In genomic region chr4:148082257-148083044, GRCm38 (mm10) we compare ENCODE assay signal across 8 mouse cellular contexts. TPM values are rescaled to one million over a fixed set of nuclear protein-coding genes. Genes with fewer than 3 reads are reported as not detected.
DNase-seq lines count a peak whose midpoint lies in the region; ATAC-seq and TF ChIP-seq lines count a peak whose summit lies in the region.

No protein-coding gene starts in this region.

- no peak overlapping the region for H3K4me3 ChIP-seq in heart, adult 2 months
- no peak overlapping the region for H3K4me3 ChIP-seq in heart, embryonic 12.5 days
- H3K4me3 ChIP-seq in forebrain, embryonic 14.5 days (ENCODE audit: low read depth, low read length): no peak overlapping the region
- H3K4me3 ChIP-seq in kidney, embryonic 15.5 days (replicated peaks): no peak overlapping the region
- no peak overlapping the region for H3K4me3 ChIP-seq in testis, adult 2 months (ENCODE audit: control insufficient read depth, low read depth, low read length)

- 54% methylated on average over 12 of the region's 12 CpGs for WGBS in heart, adult 2 months
- WGBS in heart, embryonic 12.5 days: 44% methylated on average over 12 of the region's 12 CpGs
- WGBS in forebrain, embryonic 14.5 days: 51% methylated on average over 12 of the region's 12 CpGs
- WGBS in kidney, embryonic 15.5 days: 45% methylated on average over 12 of the region's 12 CpGs

- no peak overlapping the region for H3K4me2 ChIP-seq in heart, embryonic 12.5 days
- H3K4me2 ChIP-seq in forebrain, embryonic 14.5 days (ENCODE audit: low read length): no peak overlapping the region
- no peak overlapping the region for H3K4me2 ChIP-seq in kidney, embryonic 15.5 days

- intact Hi-C loops in heart, adult 2 months (cut with DNase I): loop anchor here (2.0 kb wide), 1 partner anchor 44 kb away; the partner anchor contains the start of genes Clcn6 and Mthfr

- H3K9me3 ChIP-seq in heart, embryonic 12.5 days (replicated peaks): no peaks in the 10 kb centered on the region
- H3K9me3 ChIP-seq in forebrain, embryonic 14.5 days (replicated peaks; ENCODE audit: control insufficient read depth, low read length): no peaks in the 10 kb centered on the region
- no peaks in the 10 kb centered on the region for H3K9me3 ChIP-seq in kidney, embryonic 15.5 days (replicated peaks)

- no peaks in the 10 kb centered on the region; the same call in 1 of the 2 replicates for H3K36me3 ChIP-seq in heart, adult 2 months (ENCODE audit: control insufficient read depth, insufficient read depth, low read length)
- H3K36me3 ChIP-seq in heart, embryonic 12.5 days: peaks cover 29% of the 10 kb centered on the region
- H3K36me3 ChIP-seq in forebrain, embryonic 14.5 days (ENCODE audit: control insufficient read depth, insufficient read depth, low read length): no peaks in the 10 kb centered on the region
- H3K36me3 ChIP-seq in kidney, embryonic 15.5 days: peaks cover 26% of the 10 kb centered on the region
- H3K36me3 ChIP-seq in testis, adult 2 months (ENCODE audit: control insufficient read depth, insufficient read depth, low read length): peaks cover 3% of the 10 kb centered on the region

- no peak for TF ChIP-seq POLR2A in heart, adult 2 months (IDR thresholded peaks at IDR 0.05; ENCODE audit: insufficient read depth, low read depth, low read length)
- TF ChIP-seq POLR2A in testis, adult 2 months (IDR thresholded peaks at IDR 0.05; ENCODE audit: control insufficient read depth, low read depth, low read length): no peak

- H3K4me1 ChIP-seq in heart, adult 2 months (ENCODE audit: control insufficient read depth, insufficient read depth, low read length): peaks cover 25% of the 10 kb centered on the region
- peaks cover 51% of the 10 kb centered on the region for H3K4me1 ChIP-seq in heart, embryonic 12.5 days (replicated peaks)
- peaks cover 7% of the 10 kb centered on the region for H3K4me1 ChIP-seq in forebrain, embryonic 14.5 days (ENCODE audit: control insufficient read depth, insufficient read depth, low read length)
- peaks cover 49% of the 10 kb centered on the region for H3K4me1 ChIP-seq in kidney, embryonic 15.5 days
- H3K4me1 ChIP-seq in testis, adult 2 months (ENCODE audit: control insufficient read depth, insufficient read depth, low read length): peaks cover 18% of the 10 kb centered on the region

- no peak for ATAC-seq in heart, embryonic 12.5 days (ENCODE audit: insufficient number of reproducible peaks, low FRiP score)
- ATAC-seq in forebrain, embryonic 14.5 days: no peak
- ATAC-seq in kidney, embryonic 15.5 days (replicated peaks; ENCODE audit: low FRiP score): peak; percentile 16; the same call in 1 of the 2 replicates

- H3K27me3 ChIP-seq in heart, adult 2 months (ENCODE audit: control insufficient read depth, insufficient read depth, low read length): no peaks in the 10 kb centered on the region
- H3K27me3 ChIP-seq in heart, embryonic 12.5 days (replicated peaks): no peaks in the 10 kb centered on the region
- no peaks in the 10 kb centered on the region for H3K27me3 ChIP-seq in forebrain, embryonic 14.5 days (replicated peaks; ENCODE audit: control insufficient read depth, insufficient read depth, low read length)
- H3K27me3 ChIP-seq in kidney, embryonic 15.5 days: no peaks in the 10 kb centered on the region
- H3K27me3 ChIP-seq in testis, adult 2 months (ENCODE audit: control insufficient read depth, insufficient read depth, low read length): no peaks in the 10 kb centered on the region

- peak; percentile 64 to 68 for DNase-seq in heart, adult 2 months
- peak; percentile 29 to 62 for DNase-seq in CD8-positive naive resting alpha-beta T cell, adult 2 months (ENCODE audit: low read depth in 2 of 2, low spot score in 2 of 2)
- peak; percentile 74 for DNase-seq in c-Kit-positive CD71-positive TER-119-positive erythroid progenitor cells, embryonic 14.5 days (ENCODE audit: low spot score)
- peak; percentile 61 for DNase-seq in forebrain, embryonic 14.5 days (ENCODE audit: low spot score)
- peak; percentile 83 for DNase-seq in lung, postnatal 10 days

- peak; percentile 86 for TF ChIP-seq CTCF in heart, adult 2 months (IDR thresholded peaks at IDR 0.05)
- TF ChIP-seq CTCF in testis, adult 2 months (IDR thresholded peaks at IDR 0.05; ENCODE audit: control insufficient read depth, insufficient read depth, insufficient replicate concordance, low read depth, low read length): peak; percentile 61; the same call in 1 of the 2 replicates

- H3K9ac ChIP-seq in heart, adult 2 months (ENCODE audit: low read depth, low read length): no peak overlapping the region
- no peak overlapping the region for H3K9ac ChIP-seq in heart, embryonic 12.5 days
- H3K9ac ChIP-seq in forebrain, embryonic 14.5 days (ENCODE audit: low read length): no peak overlapping the region
- H3K9ac ChIP-seq in kidney, embryonic 15.5 days: no peak overlapping the region

- H3K79me2 ChIP-seq in heart, adult 2 months (replicated peaks; ENCODE audit: control insufficient read depth, insufficient read depth, low read length): no peaks in the 10 kb centered on the region

- no peak for TF ChIP-seq EP300 in heart, adult 2 months (IDR thresholded peaks at IDR 0.05; ENCODE audit: insufficient read depth, low read depth, low read length)

- peak overlapping the region; percentile 38 for H3K27ac ChIP-seq in heart, adult 2 months
- no peak overlapping the region for H3K27ac ChIP-seq in heart, embryonic 12.5 days (ENCODE audit: poor library complexity, severe bottlenecking)
- H3K27ac ChIP-seq in forebrain, embryonic 14.5 days (ENCODE audit: low read depth, low read length): no peak overlapping the region
- peak overlapping the region; percentile 55; the same call in 1 of the 2 replicates for H3K27ac ChIP-seq in kidney, embryonic 15.5 days
- H3K27ac ChIP-seq in testis, adult 2 months (ENCODE audit: control insufficient read depth, insufficient read depth, low read depth, low read length): no peak overlapping the region

RNA-seq across cellular contexts. Expression of gene Agtrap, which starts 5.4 kb away (rescaled TPM):
- 10 to 100 TPM; 38.3 to 47.1 TPM for total RNA-seq in heart, adult 2 months (2021)
- 26.8 and 40.2 TPM in 2 replicates for polyA plus RNA-seq in heart, adult 2 months (2012; rRNA removed)
- polyA plus RNA-seq in heart, embryonic 12.5 days (2016; fragmentation: Nextera tagmentation; extraction: Ambion mirVana): 18.9 and 19.8 TPM in 2 replicates
- 5.3 and 5.7 TPM in 2 replicates for polyA plus RNA-seq in forebrain, embryonic 14.5 days (2014; fragmentation: Nextera tagmentation; extraction: Ambion mirVana)
- polyA plus RNA-seq in kidney, embryonic 15.5 days (2015; fragmentation: Nextera tagmentation; extraction: Ambion mirVana): 20.6 and 24.4 TPM in 2 replicates
- 45.2 and 45.4 TPM in 2 replicates for polyA plus RNA-seq in testis, adult 2 months (2012; rRNA removed)

RNA-seq across cellular contexts. Expression of gene Mthfr, which starts 43.6 kb away (rescaled TPM):
- 10 to 100 TPM in 1 of 2 experiments, 1 to 10 TPM in 1; 8.2 to 11.0 TPM for total RNA-seq in heart, adult 2 months (2021)
- 15.7 and 17.3 TPM in 2 replicates for polyA plus RNA-seq in heart, adult 2 months (2012; rRNA removed)
- polyA plus RNA-seq in heart, embryonic 12.5 days (2016; fragmentation: Nextera tagmentation; extraction: Ambion mirVana): 15.5 and 17.0 TPM in 2 replicates
- 12.4 TPM in 2 replicates for polyA plus RNA-seq in forebrain, embryonic 14.5 days (2014; fragmentation: Nextera tagmentation; extraction: Ambion mirVana)
- polyA plus RNA-seq in kidney, embryonic 15.5 days (2015; fragmentation: Nextera tagmentation; extraction: Ambion mirVana): 23.6 and 24.1 TPM in 2 replicates
- polyA plus RNA-seq in testis, adult 2 months (2012; rRNA removed): 31.8 and 34.7 TPM in 2 replicates

RNA-seq across cellular contexts. Expression of gene Clcn6, which starts 43.8 kb away (rescaled TPM):
- 1 to 10 TPM; 7.5 to 8.1 TPM for total RNA-seq in heart, adult 2 months (2021)
- polyA plus RNA-seq in heart, adult 2 months (2012; rRNA removed): 8.9 and 9.0 TPM in 2 replicates
- polyA plus RNA-seq in heart, embryonic 12.5 days (2016; fragmentation: Nextera tagmentation; extraction: Ambion mirVana): 7.8 and 9.3 TPM in 2 replicates
- polyA plus RNA-seq in forebrain, embryonic 14.5 days (2014; fragmentation: Nextera tagmentation; extraction: Ambion mirVana): 19.1 and 24.8 TPM in 2 replicates
- polyA plus RNA-seq in kidney, embryonic 15.5 days (2015; fragmentation: Nextera tagmentation; extraction: Ambion mirVana): 6.4 and 6.6 TPM in 2 replicates
- polyA plus RNA-seq in testis, adult 2 months (2012; rRNA removed): 9.8 and 12.7 TPM in 2 replicates

RNA-seq across cellular contexts. Expression of gene Mad2l2, which starts 47.7 kb away (rescaled TPM):
- total RNA-seq in heart, adult 2 months (2021): 10 to 100 TPM; 11.0 to 13.8 TPM
- polyA plus RNA-seq in heart, adult 2 months (2012; rRNA removed): 21.9 and 23.6 TPM in 2 replicates
- polyA plus RNA-seq in heart, embryonic 12.5 days (2016; fragmentation: Nextera tagmentation; extraction: Ambion mirVana): 36.6 and 39.3 TPM in 2 replicates
- polyA plus RNA-seq in forebrain, embryonic 14.5 days (2014; fragmentation: Nextera tagmentation; extraction: Ambion mirVana): 129 and 141 TPM in 2 replicates
- polyA plus RNA-seq in kidney, embryonic 15.5 days (2015; fragmentation: Nextera tagmentation; extraction: Ambion mirVana): 65.5 and 69.8 TPM in 2 replicates
- polyA plus RNA-seq in testis, adult 2 months (2012; rRNA removed): 332 and 347 TPM in 2 replicates

RNA-seq across cellular contexts. Expression of gene Draxin, which starts 48.0 kb away (rescaled TPM):
- under 1 TPM in 1 of 2 experiments, not detected in 1; 0.41 TPM for total RNA-seq in heart, adult 2 months (2021)
- 0.29 and 0.32 TPM in 2 replicates for polyA plus RNA-seq in heart, adult 2 months (2012; rRNA removed)
- 0.05 and 0.08 TPM in 2 replicates for polyA plus RNA-seq in heart, embryonic 12.5 days (2016; fragmentation: Nextera tagmentation; extraction: Ambion mirVana)
- polyA plus RNA-seq in forebrain, embryonic 14.5 days (2014; fragmentation: Nextera tagmentation; extraction: Ambion mirVana): 18.8 and 20.7 TPM in 2 replicates
- polyA plus RNA-seq in kidney, embryonic 15.5 days (2015; fragmentation: Nextera tagmentation; extraction: Ambion mirVana): 0.46 and 0.62 TPM in 2 replicates
- 0.24 and 0.32 TPM in 2 replicates for polyA plus RNA-seq in testis, adult 2 months (2012; rRNA removed)

Comparison
In these comparisons a context has a peak if more than half of its experiments do, and no peak if none do; other contexts are left out.
1. H3K27ac ChIP-seq: peak in heart, adult 2 months (single experiment) and kidney, embryonic 15.5 days (single experiment); none in heart, embryonic 12.5 days (single experiment), forebrain, embryonic 14.5 days (single experiment) and testis, adult 2 months (single experiment).
2. Peak in every context shown above with its lines, with median percentiles within 50 percentile points of each other: DNase-seq.